In genomic region chr6:128804823-128805640, GRCm38 (mm10) we compare ENCODE assay signal across 10 mouse cellular contexts. TPM values are rescaled to one million over a fixed set of nuclear protein-coding genes. Genes with fewer than 3 reads are reported as not detected.
A peak's percentile ranks its signal among the peaks of the same experiment; 100 is the strongest.
DNase-seq lines count a peak whose midpoint lies in the region; ATAC-seq and TF ChIP-seq lines count a peak whose summit lies in the region.
"Not testable (repeated sequence)": the region's sequence is repeated elsewhere in the genome, so short reads cannot be mapped to it uniquely, and the experiment has no call there.
"Had no signal": no experiment of that assay in that cellular context is flagged by ENCODE, and none has a peak within 500 bp of the region (broad histone marks: within the 10 kb centered on the region; RNA-seq: fewer than 3 reads in every experiment).

No protein-coding gene starts in this region.

- H3K36me3 ChIP-seq in G1E (replicated peaks); forebrain, postnatal 0 days (ENCODE audit: insufficient read depth): not testable (repeated sequence)

- H3K9me3 ChIP-seq in G1E (replicated peaks), result peaks cover 17% of the 10 kb centered on the region
- not testable (repeated sequence) for H3K9me3 ChIP-seq in forebrain, postnatal 0 days (ENCODE audit: low read length)

- intact Hi-C loops in heart, postnatal 36 days (cut with DNase I), result loop anchor here (1.0 kb wide), 1 partner anchor 38 kb away; no protein-coding TSS in a partner anchor

- not testable (repeated sequence) for DNase-seq in G1E (ENCODE audit: low spot score)
- peak; percentile 48 to 53 for DNase-seq in cerebellum, adult 2 months
- peak; percentile 70 for DNase-seq in forebrain, postnatal 0 days
- DNase-seq in heart, postnatal 36 days, result peak; percentile 59 to 74
- peak; percentile 52 for DNase-seq in layer of hippocampus, adult 9-11 months
- peak; percentile 85 for DNase-seq in retina, postnatal 1 day
- DNase-seq in urinary bladder, adult 18-20 months (ENCODE audit: low spot score in 2 of 2), result peak; percentile 17 to 26

- 67% methylated on average over 7 of the region's 7 CpGs for WGBS in cerebellum, adult 2 months
- 59% methylated on average over 7 of the region's 7 CpGs for WGBS in forebrain, postnatal 0 days

- H3K4me1 ChIP-seq in G1E (ENCODE audit: insufficient read depth, low read depth, low read length); cerebellum, adult 2 months (ENCODE audit: control insufficient read depth, insufficient read depth, low read length); forebrain, postnatal 0 days (ENCODE audit: insufficient read depth): not testable (repeated sequence)

- not testable (repeated sequence) for TF ChIP-seq CTCF in G1E (IDR thresholded peaks at IDR 0.05; ENCODE audit: low read depth, low read length)
- peak; percentile 54 for TF ChIP-seq CTCF in cerebellum, adult 2 months (IDR thresholded peaks at IDR 0.05; ENCODE audit: borderline replicate concordance, insufficient read depth, low read depth, low read length)
- peak; percentile 63 for TF ChIP-seq CTCF in forebrain, postnatal 0 days (IDR thresholded peaks at IDR 0.05; ENCODE audit: low read depth)

- H3K9ac ChIP-seq in forebrain, postnatal 0 days, result not testable (repeated sequence)

- not testable (repeated sequence) for H3K27me3 ChIP-seq in G1E (ENCODE audit: insufficient read depth, low read length); cerebellum, adult 2 months (ENCODE audit: control insufficient read depth, insufficient read depth, low read length); forebrain, postnatal 0 days (ENCODE audit: insufficient read depth, low read length)

- H3K4me3 ChIP-seq in G1E (ENCODE audit: low read depth, low read length); cerebellum, adult 2 months (replicated peaks; ENCODE audit: insufficient read depth, low read depth, low read length); forebrain, postnatal 0 days (ENCODE audit: low read depth, low read length): not testable (repeated sequence)

- not testable (repeated sequence) for TF ChIP-seq POLR2A in cerebellum, adult 2 months (IDR thresholded peaks at IDR 0.05; ENCODE audit: borderline replicate concordance, insufficient read depth, low read length)

- H3K4me2 ChIP-seq in forebrain, postnatal 0 days (ENCODE audit: low read depth), result not testable (repeated sequence)

- peak; percentile 43 for ATAC-seq in G1E (ENCODE audit: extremely low read depth, insufficient number of reproducible peaks, low FRiP score, poor library complexity, severe bottlenecking)
- ATAC-seq in forebrain, postnatal 0 days, result peak; percentile 7; the same call in 1 of the 2 replicates
- peak; percentile 67 for ATAC-seq in megakaryocyte, adult 5-6 weeks (ENCODE audit: poor library complexity, severe bottlenecking)

- not testable (repeated sequence) for H3K27ac ChIP-seq in cerebellum, adult 2 months (ENCODE audit: insufficient read depth, low read length)
- H3K27ac ChIP-seq in forebrain, postnatal 0 days (ENCODE audit: low read depth, low read length), result peak overlapping the region; percentile 36; the same call in 1 of the 2 replicates

RNA-seq across cellular contexts. Expression of gene Klrb1c, which starts 16.0 kb away (rescaled TPM):
- total RNA-seq in G1E (2014; fragmentation: Nextera tagmentation) (not detected in 2 replicates), G1E (2017) (0.17 and 0.22 TPM in 2 replicates)
- polyA plus RNA-seq in G1E (2012), result not detected in 2 replicates
- polyA plus RNA-seq in cerebellum, adult 2 months (2012; rRNA removed), result 0.08 TPM in 1 of 2 replicates, not detected in the other
- 0.08 and 0.24 TPM in 2 replicates for total RNA-seq in forebrain, postnatal 0 days (2014; rRNA removed)
- polyA plus RNA-seq in forebrain, postnatal 0 days (2015; fragmentation: Nextera tagmentation; extraction: Ambion mirVana), result 0.24 TPM in 1 of 2 replicates, not detected in the other
- total RNA-seq in heart, postnatal 36 days (2021), result under 1 TPM in 1 of 2 experiments, not detected in 1; 0.16 TPM
- 4.7 and 10.0 TPM in 2 replicates for total RNA-seq in megakaryocyte, adult 5-6 weeks (2015)
- 6.8 and 8.4 TPM in 2 replicates for total RNA-seq in megakaryocyte, adult 5-6 weeks (2017)
- polyA plus RNA-seq: hindbrain, embryonic 12.5 days had no signal

RNA-seq across cellular contexts. Expression of gene Gm44511, which starts 21.1 kb away (rescaled TPM):
- total RNA-seq in G1E (2014; fragmentation: Nextera tagmentation), result not detected in 2 replicates
- not detected in 2 replicates for total RNA-seq in G1E (2017)
- polyA plus RNA-seq in G1E (2012), result not detected in 2 replicates
- not detected in 2 replicates for polyA plus RNA-seq in cerebellum, adult 2 months (2012; rRNA removed)
- not detected in 2 replicates for total RNA-seq in forebrain, postnatal 0 days (2014; rRNA removed)
- polyA plus RNA-seq in forebrain, postnatal 0 days (2015; fragmentation: Nextera tagmentation; extraction: Ambion mirVana), result not detected in 2 replicates
- total RNA-seq in heart, postnatal 36 days (2021), result not detected
- 2.7 TPM in 1 of 2 replicates, not detected in the other for total RNA-seq in megakaryocyte, adult 5-6 weeks (2015)
- total RNA-seq in megakaryocyte, adult 5-6 weeks (2017), result 3.4 TPM in 1 of 2 replicates, not detected in the other
- polyA plus RNA-seq: hindbrain, embryonic 12.5 days; liver, embryonic 15.5 days had no signal

RNA-seq across cellular contexts. Expression of gene Klrb1b, which starts 21.1 kb away (rescaled TPM):
- total RNA-seq in G1E (2014; fragmentation: Nextera tagmentation) (not detected in 2 replicates), G1E (2017) (0.05 and 0.12 TPM in 2 replicates)
- not detected in 2 replicates for polyA plus RNA-seq in G1E (2012)
- not detected in 2 replicates for polyA plus RNA-seq in cerebellum, adult 2 months (2012; rRNA removed)
- total RNA-seq in forebrain, postnatal 0 days (2014; rRNA removed), result not detected in 2 replicates
- polyA plus RNA-seq in forebrain, postnatal 0 days (2015; fragmentation: Nextera tagmentation; extraction: Ambion mirVana), result not detected in 2 replicates
- not detected for total RNA-seq in heart, postnatal 36 days (2021)
- total RNA-seq in megakaryocyte, adult 5-6 weeks (2015), result 4.5 and 11.2 TPM in 2 replicates
- total RNA-seq in megakaryocyte, adult 5-6 weeks (2017), result 2.6 and 3.6 TPM in 2 replicates
- polyA plus RNA-seq: hindbrain, embryonic 12.5 days had no signal

Comparison
In these comparisons a context has a peak if more than half of its experiments do, and no peak if none do; other contexts are left out.
1. ATAC-seq: peak in every context shown above with its lines; median percentile 67 in megakaryocyte, adult 5-6 weeks; 43 in G1E; 7 in forebrain, postnatal 0 days.